Mouse (Mus musculus) megakaryocyte, embryonic 14.5 days (primary cell): ENCODE results near the gene Cdc42ep4. TPM values are rescaled to one million over a fixed set of nuclear protein-coding genes. Genes with fewer than 3 reads are reported as not detected.
A peak's percentile ranks its signal among the peaks of the same experiment; 100 is the strongest.

Source experiments
- H3K27me3 ChIP-seq: replicated peaks from 2 replicates; pipeline ENCODE3; 2012; ENCODE audit warnings: inconsistent platforms
- H3K36me3 ChIP-seq: replicated peaks from 2 replicates; pipeline ENCODE3; 2012; ENCODE audit warnings: low read length, inconsistent platforms, mixed read lengths
- H3K4me1 ChIP-seq: 2 replicates; pipeline ENCODE4 v1.6.1; 2012; ENCODE audit warnings: inconsistent platforms
- H3K4me3 ChIP-seq: replicated peaks from 2 replicates; pipeline ENCODE3; 2012; ENCODE audit warnings: moderate library complexity, mild to moderate bottlenecking, inconsistent platforms
- H3K9me3 ChIP-seq: 2 replicates; pipeline ENCODE4 v1.6.1; 2012; ENCODE audit warnings: inconsistent platforms
- FLI1 ChIP-seq: IDR thresholded peaks from 2 replicates; pipeline ENCODE4 v1.6.1; 2012; ENCODE audit warnings: low read length, inconsistent platforms, mixed read lengths
- GATA1 ChIP-seq: IDR thresholded peaks from 3 replicates; pipeline ENCODE4 v1.6.1; 2012; ENCODE audit warnings: mixed read lengths, low read length, inconsistent platforms, borderline replicate concordance
- polyA plus RNA-seq: library from polyadenylated mRNA; stranded (reverse); fragments of >175 nt; gene quantifications from 2 replicates; pipeline ENCODE4 v1.2.3, GENCODE M21; 2012; ENCODE audit warnings: low replicate concordance; ENCODE audit not compliant: insufficient read depth

Cdc42ep4 gene
- polyA plus RNA-seq, 1 experiment: 9.4 TPM

DNA sequence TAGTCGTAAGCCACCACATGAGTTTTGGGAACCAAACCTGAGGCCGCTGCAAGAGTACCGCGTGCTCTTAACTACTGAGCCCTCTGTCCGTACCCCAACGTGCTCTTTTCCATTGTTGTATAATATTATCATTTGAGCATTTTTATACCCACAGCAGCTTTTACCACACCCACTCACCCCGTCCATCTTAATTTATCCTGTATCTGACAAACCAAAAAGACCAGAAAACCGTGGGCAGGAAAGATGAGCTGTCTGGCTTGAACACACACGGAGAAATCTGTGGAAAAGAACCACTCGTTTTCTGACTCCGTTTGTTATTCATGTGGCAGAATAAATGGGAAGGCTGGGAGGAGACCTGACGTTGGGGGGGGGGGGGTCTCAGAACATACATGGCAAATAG, 61.2 kb downstream of the Cdc42ep4 start:
- 0 out of 2 replicates have a peak, but pooled peaks cover under 1% of the 10 kb centered on the region for H3K9me3 ChIP-seq
- TF ChIP-seq FLI1 (no peak), GATA1 (no peak)
- H3K36me3 ChIP-seq: peaks cover 88% of the 10 kb centered on the region
- no peaks in the 10 kb centered on the region for H3K27me3 ChIP-seq
- H3K4me1 ChIP-seq: peaks cover 37% of the 10 kb centered on the region
- H3K4me3 ChIP-seq: no peak overlapping the region

DNA sequence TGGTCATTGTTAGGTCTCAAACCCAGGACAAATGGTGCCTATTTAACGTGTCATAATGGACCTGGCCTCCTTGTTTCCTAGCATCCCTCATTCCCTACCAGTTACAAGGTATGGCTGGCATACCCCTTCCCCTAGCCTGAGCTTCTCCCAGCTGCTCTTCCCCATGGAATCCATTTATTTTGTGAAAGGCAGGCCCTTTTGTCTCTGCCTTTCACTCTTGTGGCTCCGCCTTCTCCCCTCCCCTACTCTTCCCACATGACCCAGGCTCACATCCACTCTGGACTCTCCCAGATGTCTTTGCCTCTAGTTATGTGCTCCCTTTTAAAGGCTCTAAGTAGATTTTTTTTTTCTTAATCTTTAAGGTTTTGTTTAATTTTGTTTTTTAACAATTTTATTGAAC, 64.7 kb downstream of the Cdc42ep4 start:
- TF ChIP-seq FLI1 (no peak), GATA1 (no peak)
- no peaks in the 10 kb centered on the region for H3K9me3 ChIP-seq
- peaks cover 53% of the 10 kb centered on the region for H3K36me3 ChIP-seq
- no peaks in the 10 kb centered on the region for H3K27me3 ChIP-seq
- peaks cover 55% of the 10 kb centered on the region for H3K4me1 ChIP-seq
- H3K4me3 ChIP-seq: peak overlapping the region; percentile 35

- H3K36me3 ChIP-seq: peaks cover 34% of the 10 kb centered on the region
- H3K4me1 ChIP-seq: peaks cover 66% of the 10 kb centered on the region
- no peaks in the 10 kb centered on the region for H3K9me3 ChIP-seq
- H3K27me3 ChIP-seq: no peaks in the 10 kb centered on the region
- H3K4me3 ChIP-seq: peak overlapping the region; percentile 99
- TF ChIP-seq GATA1: no peak
- TF ChIP-seq FLI1: no peak
Measured at GRCm38 (mm10) chr11:113684707-113685426, 66.8 kb downstream of the Cdc42ep4 start.

DNA sequence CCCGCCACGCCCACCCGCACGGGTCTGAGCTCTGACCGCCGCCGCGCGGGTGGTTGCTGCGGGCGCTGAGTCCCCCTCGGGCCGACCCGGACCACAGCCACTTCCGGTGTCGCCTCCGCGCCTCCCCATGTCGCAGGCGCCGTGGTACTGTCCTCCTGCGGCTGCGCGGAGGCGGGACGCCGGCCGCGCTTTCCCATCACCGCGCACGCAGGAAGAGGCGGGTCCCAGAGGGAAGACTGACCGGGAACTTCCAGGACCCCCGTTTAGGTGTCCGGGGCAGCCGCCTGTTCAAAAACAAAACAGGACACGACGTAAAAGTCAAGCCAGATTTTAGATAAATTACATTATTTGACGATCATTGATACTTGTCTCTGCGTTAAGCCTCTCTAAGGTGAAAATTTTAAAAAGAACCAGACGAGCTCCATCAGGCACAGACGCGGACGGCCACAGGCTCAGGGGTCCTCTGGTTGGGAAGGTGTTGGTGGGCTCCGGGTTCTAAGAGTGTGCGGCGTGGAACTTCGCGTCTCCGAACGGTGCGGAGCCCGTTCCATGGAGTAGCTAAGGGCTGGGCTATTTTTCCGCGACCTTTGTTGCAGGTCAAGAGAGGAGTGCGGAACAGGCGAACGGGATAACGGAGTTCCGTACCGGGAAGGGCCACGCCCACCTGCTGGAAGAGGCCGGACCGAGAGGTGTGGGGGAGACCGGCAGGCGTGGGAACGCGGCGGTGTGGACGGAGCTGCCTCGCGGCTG, 67.5 kb downstream of the Cdc42ep4 start, which contains the start of the genes Fam104a and D11Wsu47e:
Gene Fam104a, minus strand, starts transcription at position 199 of the 750 bp plus-strand sequence.
Gene D11Wsu47e, plus strand, starts transcription at position 456 of the 750 bp plus-strand sequence.
- Histone ChIP-seq H3K27me3 (no peaks in the 10 kb centered on the region), H3K4me1 (peaks cover 69% of the 10 kb centered on the region), H3K4me3 (peak within 1 kb of the TSS; percentile 99), H3K36me3 (peaks cover 32% of the 10 kb centered on the region), H3K9me3 (no peaks in the 10 kb centered on the region)
- peak; percentile 33; the same call in 1 of the 2 replicates for TF ChIP-seq FLI1
- TF ChIP-seq GATA1: no peak

GRCm38 (mm10) chr11:113683627-113683956, 68.1 kb downstream of the Cdc42ep4 start:
- TF ChIP-seq GATA1 (no peak), FLI1 (no peak)
- H3K9me3 ChIP-seq: no peaks in the 10 kb centered on the region
- peaks cover 68% of the 10 kb centered on the region for H3K4me1 ChIP-seq
- H3K27me3 ChIP-seq: no peaks in the 10 kb centered on the region
- H3K4me3 ChIP-seq: peak overlapping the region; percentile 99
- peaks cover 29% of the 10 kb centered on the region for H3K36me3 ChIP-seq

DNA sequence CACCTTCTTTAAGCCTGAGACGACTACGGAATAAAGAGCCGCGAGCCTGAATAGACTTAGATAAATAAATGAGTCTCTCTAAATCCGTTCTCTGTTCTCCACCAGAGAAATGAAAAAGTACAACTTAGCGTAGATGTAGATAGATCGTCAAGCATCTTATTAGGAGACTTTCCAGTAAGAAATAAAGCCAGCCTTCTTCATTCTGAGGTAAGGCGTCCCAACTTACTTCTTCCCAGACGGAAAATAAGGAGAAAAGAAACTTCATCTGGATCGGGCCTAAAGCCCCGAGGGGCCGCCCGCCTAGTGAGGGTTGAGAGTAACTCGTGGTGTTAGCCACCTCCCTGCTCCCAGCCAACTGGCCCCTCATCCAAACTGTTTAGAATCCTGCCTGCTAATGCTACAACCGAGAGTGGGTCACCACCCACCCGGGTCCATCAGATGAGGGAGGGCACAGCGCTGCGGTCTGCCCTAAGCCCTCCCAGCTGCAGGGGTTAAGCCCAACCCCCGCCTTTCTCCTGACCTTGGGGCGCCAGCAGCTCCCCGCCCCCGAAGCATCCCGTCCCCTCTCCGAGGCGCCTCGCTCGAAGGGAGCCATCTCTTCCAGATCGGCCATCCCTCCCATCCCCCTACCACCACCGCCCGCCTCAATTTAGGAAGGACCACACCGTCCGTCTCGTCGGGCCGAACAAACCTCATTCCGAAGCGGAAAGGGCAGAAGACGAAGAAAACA, 68.6 kb downstream of the Cdc42ep4 start:
- Histone ChIP-seq H3K27me3 (no peaks in the 10 kb centered on the region), H3K4me1 (peaks cover 70% of the 10 kb centered on the region)
- no peak for TF ChIP-seq GATA1
- TF ChIP-seq FLI1: no peak

GRCm38 (mm10) chr11:113681979-113682378, 69.7 kb downstream of the Cdc42ep4 start:
- H3K36me3 ChIP-seq: peaks cover 31% of the 10 kb centered on the region
- peak overlapping the region; percentile 99 for H3K4me3 ChIP-seq
- TF ChIP-seq GATA1 (no peak), FLI1 (no peak)
- H3K9me3 ChIP-seq: no peaks in the 10 kb centered on the region
- H3K4me1 ChIP-seq: peaks cover 76% of the 10 kb centered on the region
- no peaks in the 10 kb centered on the region for H3K27me3 ChIP-seq

More for the DNA sequence above, 68.6 kb downstream of the Cdc42ep4 start:
- Histone ChIP-seq H3K36me3 (peaks cover 28% of the 10 kb centered on the region), H3K4me3 (peak overlapping the region; percentile 99), H3K9me3 (no peaks in the 10 kb centered on the region)

- Histone ChIP-seq H3K27me3 (no peaks in the 10 kb centered on the region), H3K4me3 (peak overlapping the region; percentile 86), H3K36me3 (peaks cover 36% of the 10 kb centered on the region), H3K9me3 (no peaks in the 10 kb centered on the region), H3K4me1 (peaks cover 76% of the 10 kb centered on the region)
- no peak for TF ChIP-seq FLI1
- TF ChIP-seq GATA1: peak; percentile 53; the same call in 1 of the 3 replicates
Measured at GRCm38 (mm10) chr11:113680954-113681353, 70.7 kb downstream of the Cdc42ep4 start.

DNA sequence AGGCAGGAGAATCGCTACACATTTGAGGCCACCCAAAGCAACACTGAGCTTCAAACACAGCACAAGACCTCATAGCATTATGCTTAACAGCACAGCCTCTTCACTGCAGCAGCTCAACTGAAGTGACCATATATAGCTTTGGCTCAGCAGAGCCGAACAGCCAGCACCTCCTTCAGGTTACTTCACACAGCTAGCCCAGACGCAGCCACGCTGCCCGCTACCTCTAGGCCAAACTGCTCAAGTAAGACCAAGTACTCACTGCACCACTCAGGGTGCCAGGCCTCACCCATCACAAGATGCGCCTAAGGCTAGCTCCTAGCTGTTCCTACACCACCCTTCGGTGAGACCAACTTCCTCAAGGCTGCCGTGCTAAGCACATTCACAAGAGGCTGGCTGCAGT, 73.3 kb downstream of the Cdc42ep4 start:
- no peaks in the 10 kb centered on the region for H3K27me3 ChIP-seq
- peaks cover 67% of the 10 kb centered on the region for H3K4me1 ChIP-seq
- H3K36me3 ChIP-seq: peaks cover 61% of the 10 kb centered on the region
- H3K9me3 ChIP-seq: no peaks in the 10 kb centered on the region
- H3K4me3 ChIP-seq: peak overlapping the region; percentile 31
- no peak for TF ChIP-seq FLI1
- TF ChIP-seq GATA1: no peak
